Mouse (Mus musculus) C2C12 (cell line): ENCODE results near the gene Nipal1.

Source experiments
- CTCF ChIP-seq: IDR thresholded peaks from one replicate; pipeline ENCODE4 v1.5.1; 2011; ENCODE audit not compliant: control insufficient read depth, insufficient read depth, insufficient read length
- MAX ChIP-seq: IDR thresholded peaks from one replicate; pipeline ENCODE4 v1.6.1; 2011; ENCODE audit warnings: mild to moderate bottlenecking, control low read depth
- MYOD1 ChIP-seq: IDR thresholded peaks from one replicate; pipeline ENCODE4 v1.6.1; 2011; ENCODE audit warnings: low read depth; ENCODE audit not compliant: control insufficient read depth, insufficient read length
- MYOG ChIP-seq: IDR thresholded peaks from one replicate; pipeline ENCODE4 v1.6.1; 2011; ENCODE audit not compliant: control insufficient read depth, insufficient read length; ENCODE audit errors: extremely low read depth
- USF1 ChIP-seq: IDR thresholded peaks from one replicate; pipeline ENCODE4 v1.6.1; 2011; ENCODE audit warnings: low read depth, mild to moderate bottlenecking, control low read depth, moderate library complexity

GRCm38 (mm10) chr5:72681451-72681850 is 33.9 kb downstream of the Nipal1 start:
- TF ChIP-seq CTCF (no peak), USF1 (no peak), MYOD1 (no peak), MAX (no peak), MYOG (no peak)
